Mouse (Mus musculus) CH12.LX (cell line): ENCODE measurements at regions not wholly inside any gene's neighbourhood (a gene's known extent, or its start where the extent isn't known, plus 50 kb on each side); places are given as distances from the start of the nearest gene placed in this dataset.

Source experiments
- DNase-seq: peaks from one replicate; pipeline ENCODE4 v3.0.0-alpha.2; 2013; ENCODE audit errors: extremely low read depth
- H3K27ac ChIP-seq: 2 replicates; pipeline ENCODE4 v1.5.1; 2012; ENCODE audit warnings: low read depth, mild to moderate bottlenecking, control low read depth, moderate library complexity; ENCODE audit not compliant: insufficient read depth
- H3K27me3 ChIP-seq: replicated peaks from 2 replicates; pipeline ENCODE3; 2012; ENCODE audit warnings: inconsistent platforms
- H3K36me3 ChIP-seq, 2 experiments: replicated peaks in 1 of 2; 2 replicates each; pipeline versions ENCODE3 to v1.6.1; 2012; ENCODE audit warnings: inconsistent platforms in 1 of 2, low read length in 1 of 2, mild to moderate bottlenecking in 1 of 2, mixed read lengths in 1 of 2, moderate library complexity in 1 of 2; ENCODE audit not compliant: control insufficient read depth in 1 of 2, insufficient read depth in 1 of 2
- H3K4me1 ChIP-seq, 2 experiments: 2 replicates each; pipeline ENCODE4 v1.6.1; 2012; ENCODE audit warnings: inconsistent platforms in 1 of 2, moderate library complexity in 1 of 2; ENCODE audit not compliant: insufficient read depth in 2 of 2, control insufficient read depth in 1 of 2
- H3K4me2 ChIP-seq: 2 replicates; pipeline ENCODE4 v1.6.1; 2012; ENCODE audit warnings: low read depth, mild to moderate bottlenecking, control low read depth; ENCODE audit not compliant: poor library complexity, insufficient read depth, severe bottlenecking
- H3K4me3 ChIP-seq, 3 experiments: fragments of 150-350 bp in 1 of 3; sonication (generic) in 1 of 3; replicated peaks in 1 of 3; 2 replicates each; pipeline versions ENCODE3 to v1.5.1; 2011 to 2012; ENCODE audit warnings: low read depth in 2 of 3, low read length in 2 of 3, mild to moderate bottlenecking in 2 of 3, moderate library complexity in 2 of 3, control low read depth in 1 of 3, improper control_type of control experiment in 1 of 3, inconsistent platforms in 1 of 3, mixed read lengths in 1 of 3; ENCODE audit not compliant: poor library complexity in 1 of 3
- H3K79me2 ChIP-seq: replicated peaks from 2 replicates; pipeline ENCODE4 v1.6.1; 2012; ENCODE audit warnings: mild to moderate bottlenecking, moderate library complexity; ENCODE audit not compliant: control insufficient read depth, poor library complexity, insufficient read depth, severe bottlenecking; ENCODE audit errors: extremely low read depth
- H3K9ac ChIP-seq: 2 replicates; pipeline ENCODE4 v1.6.1; 2012; ENCODE audit warnings: low read depth, mild to moderate bottlenecking, control low read depth, moderate library complexity; ENCODE audit not compliant: insufficient read depth
- H3K9me3 ChIP-seq: replicated peaks from 2 replicates; pipeline ENCODE3; 2012; ENCODE audit warnings: low read length, inconsistent platforms, mixed read lengths
- BHLHE40 ChIP-seq: IDR thresholded peaks from 2 replicates; pipeline ENCODE4 v1.6.1; 2011; ENCODE audit warnings: mild to moderate bottlenecking, low read depth, low read length, improper control_type of control experiment
- CHD1 ChIP-seq: IDR thresholded peaks from 2 replicates; pipeline ENCODE4 v1.6.1; 2012; ENCODE audit warnings: low read depth, low read length, improper control_type of control experiment, inconsistent platforms
- CTCF ChIP-seq, 2 experiments: IDR thresholded peaks in 1 of 2; conservative IDR thresholded peaks in 1 of 2; 2 replicates each; pipeline ENCODE4 v1.5.1; 2011 to 2012; ENCODE audit warnings: low read depth in 2 of 2, low read length in 2 of 2, improper control_type of control experiment in 1 of 2, inconsistent platforms in 1 of 2, mild to moderate bottlenecking in 1 of 2, moderate library complexity in 1 of 2
- E2F4 ChIP-seq: IDR thresholded peaks from 2 replicates; pipeline ENCODE4 v1.6.1; 2011; ENCODE audit warnings: low read depth, low read length, improper control_type of control experiment; ENCODE audit not compliant: insufficient replicate concordance
- ELF1 ChIP-seq: IDR thresholded peaks from 2 replicates; pipeline ENCODE4 v1.6.1; 2014; ENCODE audit warnings: low read depth, mild to moderate bottlenecking, inconsistent platforms, low read length, improper control_type of control experiment
- ETS1 ChIP-seq: conservative IDR thresholded peaks from 2 replicates; pipeline ENCODE4 v1.6.1; 2012; ENCODE audit warnings: low read depth, mild to moderate bottlenecking, inconsistent platforms, low read length, improper control_type of control experiment, moderate library complexity
- GABPA ChIP-seq: IDR thresholded peaks from 2 replicates; pipeline ENCODE4 v1.6.1; 2012; ENCODE audit warnings: low read depth, low read length, improper control_type of control experiment, inconsistent platforms; ENCODE audit not compliant: insufficient replicate concordance
- JUN ChIP-seq: IDR thresholded peaks from 2 replicates; pipeline ENCODE4 v1.6.1; 2011; ENCODE audit warnings: low read depth, mild to moderate bottlenecking, low read length, improper control_type of control experiment, moderate library complexity; ENCODE audit not compliant: insufficient read depth
- KAT2A ChIP-seq: IDR thresholded peaks from 2 replicates; pipeline ENCODE4 v1.6.1; 2012; ENCODE audit warnings: low read length, improper control_type of control experiment, inconsistent platforms; ENCODE audit not compliant: insufficient replicate concordance
- MAFK ChIP-seq: IDR thresholded peaks from 2 replicates; pipeline ENCODE4 v1.6.1; 2011; ENCODE audit warnings: low read length, improper control_type of control experiment; ENCODE audit not compliant: insufficient replicate concordance
- MAX ChIP-seq: IDR thresholded peaks from 2 replicates; pipeline ENCODE4 v1.6.1; 2011; ENCODE audit warnings: low read length, improper control_type of control experiment
- MEF2A ChIP-seq: IDR thresholded peaks from 2 replicates; pipeline ENCODE4 v1.6.1; 2014; ENCODE audit warnings: low read depth, mild to moderate bottlenecking, inconsistent platforms, low read length, improper control_type of control experiment, borderline replicate concordance
- NRF1 ChIP-seq: IDR thresholded peaks from 2 replicates; pipeline ENCODE4 v1.6.1; 2014; ENCODE audit warnings: low read depth, mild to moderate bottlenecking, inconsistent platforms, low read length, improper control_type of control experiment, moderate library complexity
- PAX5 ChIP-seq: IDR thresholded peaks from 2 replicates; pipeline ENCODE4 v1.6.1; 2012; ENCODE audit warnings: low read length, inconsistent platforms, mixed read lengths
- POLR2AphosphoS2 ChIP-seq: IDR thresholded peaks from 2 replicates; pipeline ENCODE4 v1.6.1; 2011; ENCODE audit warnings: low read depth, low read length, improper control_type of control experiment
- SMC3 ChIP-seq: IDR thresholded peaks from 2 replicates; pipeline ENCODE4 v1.6.1; 2011; ENCODE audit warnings: low read depth, low read length, improper control_type of control experiment
- USF1 ChIP-seq: IDR thresholded peaks from 2 replicates; pipeline ENCODE4 v1.6.1; 2014; ENCODE audit warnings: low read depth, mild to moderate bottlenecking, inconsistent platforms, low read length, improper control_type of control experiment
- USF2 ChIP-seq: conservative IDR thresholded peaks from 2 replicates; pipeline ENCODE4 v1.6.1; 2011; ENCODE audit warnings: low read depth, low read length, improper control_type of control experiment
- ZC3H11A ChIP-seq: IDR thresholded peaks from 2 replicates; pipeline ENCODE4 v1.6.1; 2012; ENCODE audit warnings: low read depth, mild to moderate bottlenecking, inconsistent platforms, low read length, improper control_type of control experiment
- ZMIZ1 ChIP-seq: IDR thresholded peaks from 2 replicates; pipeline ENCODE4 v1.6.1; 2012; ENCODE audit warnings: low read depth, mild to moderate bottlenecking, inconsistent platforms, low read length, improper control_type of control experiment
- dilution Hi-C: fragments of 300-500 bp; cut with MboI; formaldehyde crosslinking; loops from 2 replicates; pipeline ENCODE4 v1.14.3; 2020; ENCODE audit warnings: low sequenced_read_pairs; ENCODE audit not compliant: extremely low pct_unique_long_range_greater_than_20kb, extremely low pct_ligation_motif_present
- in situ Hi-C: fragments of 300-500 bp; cut with MboI; formaldehyde crosslinking; loops from 3 replicates; pipeline ENCODE4 v1.14.3; 2019; ENCODE audit warnings: low sequenced_read_pairs, low pct_ligation_motif_present, low pct_unique_long_range_greater_than_20kb, mixed read lengths

- H3K9me3 ChIP-seq: peaks cover 27% of the 10 kb centered on the region
- H3K4me2 ChIP-seq: no peak overlapping the region
Observed at GRCm38 (mm10) chr17:62543056-62543975, 337.8 kb downstream of the Efna5 start.

GRCm38 (mm10) chr17:62529911-62530310 is 351.2 kb downstream of the Efna5 start:
- peaks cover 26% of the 10 kb centered on the region for H3K9me3 ChIP-seq
- H3K36me3 ChIP-seq: no peaks in the 10 kb centered on the region
- no peaks in the 10 kb centered on the region for H3K4me1 ChIP-seq
- no peak overlapping the region for H3K4me3 ChIP-seq
- H3K9ac ChIP-seq: no peak overlapping the region
- in situ Hi-C loops (no loop called here), dilution Hi-C loops (no loop called here)
- no peaks in the 10 kb centered on the region for H3K27me3 ChIP-seq
- no peak for DNase-seq
- H3K27ac ChIP-seq: no peak overlapping the region
- H3K79me2 ChIP-seq: no peaks in the 10 kb centered on the region
- no peak for TF ChIP-seq USF1
- no peak overlapping the region for H3K4me2 ChIP-seq

More at GRCm38 (mm10) chr17:62543056-62543975, 337.8 kb downstream of the Efna5 start:
- Histone ChIP-seq H3K4me1 (no peaks in the 10 kb centered on the region), H3K9ac (no peak overlapping the region), H3K36me3 (no peaks in the 10 kb centered on the region), H3K4me3 (no peak overlapping the region), H3K79me2 (no peaks in the 10 kb centered on the region), H3K27ac (no peak overlapping the region), H3K27me3 (no peaks in the 10 kb centered on the region)
- no peak for DNase-seq
- in situ Hi-C loops: no loop called here
- dilution Hi-C loops: no loop called here
- no peak for TF ChIP-seq ZC3H11A
- no peak for TF ChIP-seq MAX
- no peak for TF ChIP-seq CTCF (conservative IDR thresholded peaks at IDR 0.05 in 1 of 2, IDR thresholded peaks at IDR 0.05 in 1 of 2; ENCODE audit: low read depth in 2 of 2, low read length in 2 of 2)
- no peak for TF ChIP-seq MAFK
- no peak for TF ChIP-seq JUN
- no peak for TF ChIP-seq PAX5
- no peak for TF ChIP-seq POLR2AphosphoS2
- TF ChIP-seq ZMIZ1: no peak
- TF ChIP-seq USF2: no peak
- no peak for TF ChIP-seq ELF1
- TF ChIP-seq E2F4: no peak
- TF ChIP-seq CHD1: no peak
- TF ChIP-seq BHLHE40: no peak
- TF ChIP-seq GABPA: no peak
- TF ChIP-seq KAT2A: no peak
- TF ChIP-seq MEF2A: no peak
- TF ChIP-seq SMC3: no peak
- no peak for TF ChIP-seq ETS1
- TF ChIP-seq NRF1: no peak
